ENCODE assay signal across 22 mouse cellular contexts in the genomic region with DNA sequence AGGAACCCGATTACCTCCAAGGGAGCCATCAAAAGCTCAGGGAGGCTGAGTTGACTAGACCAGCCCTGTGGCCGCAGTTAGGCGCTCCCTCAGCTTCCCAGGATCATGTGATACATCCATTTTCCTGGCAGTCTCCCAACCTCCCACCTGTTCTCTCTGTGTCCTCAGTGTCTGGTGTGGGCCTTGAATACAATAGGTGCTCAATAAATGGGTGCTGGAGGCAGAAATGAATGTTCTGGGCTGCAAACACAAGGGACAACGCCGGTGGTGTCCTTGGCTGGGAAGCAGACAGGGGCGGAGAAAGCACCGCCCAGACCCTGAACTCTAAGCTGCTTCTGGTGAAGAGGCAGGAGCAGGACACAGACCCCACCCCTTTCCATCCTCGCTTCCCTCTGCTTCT.
A peak's percentile ranks its signal among the peaks of the same experiment; 100 is the strongest.
DNase-seq lines count a peak whose midpoint lies in the region; ATAC-seq and TF ChIP-seq lines count a peak whose summit lies in the region.
"Had no signal": no experiment of that assay in that cellular context is flagged by ENCODE, and none has a peak within 500 bp of the region (broad histone marks: within the 10 kb centered on the region; RNA-seq: fewer than 3 reads in every experiment).

No protein-coding gene starts in this region.

- TF ChIP-seq EP300 in lung, postnatal 0 days (IDR thresholded peaks at IDR 0.05), result no peak

- peaks cover 95% of the 10 kb centered on the region for H3K4me1 ChIP-seq in E14TG2a.4 (replicated peaks; ENCODE audit: low read depth, low read length)
- H3K4me1 ChIP-seq in embryonic facial prominence, embryonic 14.5 days (ENCODE audit: control insufficient read depth, insufficient read depth, low read length), result peaks cover 12% of the 10 kb centered on the region; the same call in 1 of the 2 replicates
- no peaks in the 10 kb centered on the region for H3K4me1 ChIP-seq in lung, postnatal 0 days (ENCODE audit: insufficient read depth, low read depth, low read length)

- ATAC-seq in embryonic facial prominence, embryonic 14.5 days (ENCODE audit: low read depth), result no peak
- no peak for ATAC-seq in lung, postnatal 0 days
- ATAC-seq: CD4-positive, CD25-positive, alpha-beta regulatory T cell, adult 4 months; forebrain, embryonic 16.5 days; intestine, embryonic 15.5 days had no signal

- no peaks in the 10 kb centered on the region for H3K9me3 ChIP-seq in E14TG2a.4 (ENCODE audit: low read length)
- no peaks in the 10 kb centered on the region for H3K9me3 ChIP-seq in embryonic facial prominence, embryonic 14.5 days (ENCODE audit: control insufficient read depth, low read length)
- H3K9me3 ChIP-seq in lung, postnatal 0 days (ENCODE audit: low read length), result no peaks in the 10 kb centered on the region
- H3K9me3 ChIP-seq: forebrain, embryonic 12.5 days; heart, embryonic 15.5 days; intestine, embryonic 15.5 days had no signal

- peak; percentile 33 for DNase-seq in adrenal gland, adult 2 months
- no peak for DNase-seq in adrenal gland, postnatal 4 days (ENCODE audit: low spot score in 2 of 2)
- DNase-seq in cerebellum, postnatal 10 days, result peak; percentile 35 to 45
- no peak for DNase-seq in cerebellum, postnatal 25 days
- peak; percentile 35 for DNase-seq in embryonic facial prominence, embryonic 14.5 days (ENCODE audit: low spot score)
- DNase-seq in lung, postnatal 0 days (ENCODE audit: low spot score), result no peak
- no peak for DNase-seq in Muller cell, postnatal 12 days (ENCODE audit: inconsistent ontology term)
- DNase-seq: B cell, adult 2 months; cerebellum, adult 11-12 months; cerebellum, adult 9-10 months; gastrocnemius, postnatal 14 days; heart, adult 2 months; heart, postnatal 14 days; kidney, adult 18-20 months had no signal

- H3K4me2 ChIP-seq in embryonic facial prominence, embryonic 14.5 days (ENCODE audit: low read depth, low read length), result no peak overlapping the region
- no peak overlapping the region for H3K4me2 ChIP-seq in lung, postnatal 0 days (replicated peaks; ENCODE audit: low read depth, low read length)
- H3K4me2 ChIP-seq: forebrain, embryonic 12.5 days; heart, embryonic 11.5 days; heart, embryonic 15.5 days; hindbrain, embryonic 14.5 days; intestine, embryonic 15.5 days had no signal

- peak overlapping the region; percentile 62 for H3K4me3 ChIP-seq in E14TG2a.4 (replicated peaks; ENCODE audit: low read length)
- H3K4me3 ChIP-seq in embryonic facial prominence, embryonic 14.5 days (ENCODE audit: low read depth, low read length), result no peak overlapping the region
- H3K4me3 ChIP-seq in lung, postnatal 0 days (ENCODE audit: low read depth, low read length), result no peak overlapping the region
- H3K4me3 ChIP-seq: forebrain, embryonic 12.5 days; heart, adult 2 months; heart, embryonic 15.5 days; intestine, embryonic 15.5 days had no signal

- WGBS in embryonic facial prominence, embryonic 14.5 days, result 51% methylated on average over 8 of the region's 8 CpGs
- WGBS in lung, postnatal 0 days, result 43% methylated on average over 8 of the region's 8 CpGs

- peaks cover 15% of the 10 kb centered on the region for H3K27me3 ChIP-seq in E14TG2a.4 (ENCODE audit: insufficient read depth, low read length)
- H3K27me3 ChIP-seq in embryonic facial prominence, embryonic 14.5 days (replicated peaks; ENCODE audit: control insufficient read depth, insufficient read depth, low read length), result peaks cover 3% of the 10 kb centered on the region; the same call in 1 of the 2 replicates
- H3K27me3 ChIP-seq in lung, postnatal 0 days (replicated peaks; ENCODE audit: insufficient read depth, low read length), result no peaks in the 10 kb centered on the region
- H3K27me3 ChIP-seq: forebrain, embryonic 12.5 days; intestine, embryonic 15.5 days had no signal

- no peak overlapping the region for H3K27ac ChIP-seq in embryonic facial prominence, embryonic 14.5 days (replicated peaks; ENCODE audit: low read depth, low read length)
- no peak overlapping the region for H3K27ac ChIP-seq in lung, postnatal 0 days (ENCODE audit: low read length)
- H3K27ac ChIP-seq: forebrain, embryonic 12.5 days; heart, adult 2 months; heart, embryonic 15.5 days; intestine, embryonic 15.5 days had no signal

- no peak overlapping the region for H3K9ac ChIP-seq in embryonic facial prominence, embryonic 14.5 days (ENCODE audit: low read depth, low read length)
- no peak overlapping the region for H3K9ac ChIP-seq in lung, postnatal 0 days (replicated peaks; ENCODE audit: low read depth)
- H3K9ac ChIP-seq: forebrain, embryonic 12.5 days; heart, embryonic 15.5 days; hindbrain, embryonic 14.5 days; intestine, embryonic 15.5 days had no signal

- no peaks in the 10 kb centered on the region for H3K36me3 ChIP-seq in E14TG2a.4 (ENCODE audit: insufficient read depth, low read length)
- no peaks in the 10 kb centered on the region for H3K36me3 ChIP-seq in embryonic facial prominence, embryonic 14.5 days (ENCODE audit: control insufficient read depth, insufficient read depth, low read length)
- no peaks in the 10 kb centered on the region for H3K36me3 ChIP-seq in lung, postnatal 0 days (ENCODE audit: insufficient read depth, low read length)
- H3K36me3 ChIP-seq: forebrain, embryonic 12.5 days; heart, embryonic 15.5 days; intestine, embryonic 15.5 days had no signal

- TF ChIP-seq CTCF in E14TG2a.4 (conservative IDR thresholded peaks at IDR 0.05; ENCODE audit: low read length), result no peak
- TF ChIP-seq CTCF in lung, postnatal 0 days (IDR thresholded peaks at IDR 0.05), result no peak

Comparison
In these comparisons a context has a peak if more than half of its experiments do, and no peak if none do; other contexts are left out.
1. DNase-seq: peak in adrenal gland, adult 2 months (single experiment), cerebellum, postnatal 10 days (2 of 2) and embryonic facial prominence, embryonic 14.5 days (single experiment); none in adrenal gland, postnatal 4 days (0 of 2), cerebellum, postnatal 25 days (0 of 2), lung, postnatal 0 days (single experiment) and Muller cell, postnatal 12 days (single experiment).